26 mouse cellular contexts compared by ENCODE assay signal in genomic region chr13:3818740-3819076, GRCm38 (mm10). TPM values are rescaled to one million over a fixed set of nuclear protein-coding genes. Genes with fewer than 3 reads are reported as not detected.
"Had no signal": no experiment of that assay in that cellular context is flagged by ENCODE, and none has a peak within 500 bp of the region (broad histone marks: within the 10 kb centered on the region; RNA-seq: fewer than 3 reads in every experiment).

No protein-coding gene starts in this region.

- DNase-seq: lung, adult 18-20 months; lung, embryonic 14.5 days; lung, postnatal 10 days; lung, postnatal 4 days; midbrain, embryonic 14.5 days; retina, postnatal 1 day; right cerebral cortex, adult 18-20 months; right cerebral cortex, postnatal 25 days; right cerebral cortex, postnatal 4 days; spleen, adult 18-20 months; thymus, adult 2 months; thymus, postnatal 25 days; thymus, postnatal 4 days had no signal

- H3K9me3 ChIP-seq: midbrain, embryonic 10.5 days; midbrain, embryonic 12.5 days; neural tube, embryonic 13.5 days; neural tube, embryonic 15.5 days had no signal

- H3K27ac ChIP-seq: midbrain, embryonic 10.5 days; midbrain, embryonic 12.5 days; neural tube, embryonic 13.5 days; neural tube, embryonic 15.5 days had no signal

- ATAC-seq: midbrain, embryonic 16.5 days had no signal

- H3K9ac ChIP-seq: lung, embryonic 14.5 days; midbrain, embryonic 12.5 days; neural tube, embryonic 13.5 days; neural tube, embryonic 15.5 days had no signal

- H3K4me2 ChIP-seq: lung, embryonic 14.5 days; midbrain, embryonic 12.5 days; neural tube, embryonic 13.5 days; neural tube, embryonic 15.5 days had no signal

- H3K27me3 ChIP-seq: midbrain, embryonic 12.5 days; neural tube, embryonic 13.5 days; neural tube, embryonic 15.5 days had no signal

- H3K4me3 ChIP-seq: midbrain, embryonic 10.5 days; midbrain, embryonic 12.5 days; myocyte; neural tube, embryonic 13.5 days; neural tube, embryonic 15.5 days had no signal

- H3K36me3 ChIP-seq: midbrain, embryonic 10.5 days; midbrain, embryonic 12.5 days; neural tube, embryonic 13.5 days; neural tube, embryonic 15.5 days had no signal

- H3K4me1 ChIP-seq: midbrain, embryonic 10.5 days; midbrain, embryonic 12.5 days; neural tube, embryonic 13.5 days; neural tube, embryonic 15.5 days had no signal

RNA-seq across cellular contexts. Expression of gene Calml3, which starts 14.6 kb away (rescaled TPM):
- polyA plus RNA-seq: lung, embryonic 14.5 days; midbrain, embryonic 10.5 days; midbrain, embryonic 12.5 days; midbrain, embryonic 14.5 days; midbrain, embryonic 16.5 days; neural tube, embryonic 11.5 days; neural tube, embryonic 13.5 days; neural tube, embryonic 15.5 days; small intestine, adult 2 months had no signal

RNA-seq across cellular contexts. Expression of gene Calm4, which starts 18.8 kb away (rescaled TPM):
- polyA plus RNA-seq: lung, embryonic 14.5 days; lung, embryonic 16.5 days; midbrain, embryonic 10.5 days; midbrain, embryonic 12.5 days; midbrain, embryonic 14.5 days; midbrain, embryonic 16.5 days; neural tube, embryonic 11.5 days; neural tube, embryonic 13.5 days; small intestine, adult 2 months; stomach, embryonic 14.5 days; urinary bladder, adult 2 months had no signal

RNA-seq across cellular contexts. Expression of gene Calm5, which starts 35.3 kb away (rescaled TPM):
- polyA plus RNA-seq: lung, embryonic 14.5 days; lung, embryonic 16.5 days; midbrain, embryonic 10.5 days; midbrain, embryonic 12.5 days; midbrain, embryonic 14.5 days; midbrain, embryonic 16.5 days; myocyte; neural tube, embryonic 11.5 days; neural tube, embryonic 13.5 days; neural tube, embryonic 15.5 days; small intestine, adult 2 months; stomach, embryonic 14.5 days; stomach, embryonic 16.5 days; testis, adult 2 months; thymus, adult 2 months; urinary bladder, adult 2 months had no signal
